Mouse (Mus musculus): Measurements from ENCODE around the gene Pla2g6. TPM values are rescaled to one million over a fixed set of nuclear protein-coding genes. Genes with fewer than 3 reads are reported as not detected.

The Pla2g6 gene
- polyA plus RNA-seq, 2 experiments from 2014 or later = 10.3 to 12.3 TPM

DNA sequence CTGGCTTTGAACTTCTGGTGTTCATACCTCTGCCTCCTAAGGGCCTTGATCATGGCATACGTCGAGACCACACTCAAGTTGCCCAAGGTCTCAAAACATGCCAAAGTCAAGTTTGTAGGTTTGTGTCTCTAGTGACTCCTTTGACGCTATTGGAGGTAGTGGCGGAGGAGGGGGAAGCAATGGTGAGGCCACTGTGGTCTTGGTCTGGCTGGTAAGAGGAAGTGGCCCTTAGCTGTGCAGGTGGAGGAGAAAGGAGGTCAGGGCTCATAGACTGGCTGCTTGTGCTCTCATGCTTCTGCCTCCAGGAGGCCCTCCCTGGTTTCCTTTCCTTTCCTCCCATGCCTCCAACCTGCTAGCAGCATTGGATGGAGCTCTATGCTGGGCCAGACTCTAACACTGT is 22.7 kb upstream of the Pla2g6 start:
- no peak for ATAC-seq

- no peak for ATAC-seq
Measured at GRCm38 (mm10) chr15:79348651-79349050, 20.5 kb upstream of the Pla2g6 start.

- ATAC-seq = peak; percentile 65
Measured at GRCm38 (mm10) chr15:79347845-79348506, 19.8 kb upstream of the Pla2g6 start.

DNA sequence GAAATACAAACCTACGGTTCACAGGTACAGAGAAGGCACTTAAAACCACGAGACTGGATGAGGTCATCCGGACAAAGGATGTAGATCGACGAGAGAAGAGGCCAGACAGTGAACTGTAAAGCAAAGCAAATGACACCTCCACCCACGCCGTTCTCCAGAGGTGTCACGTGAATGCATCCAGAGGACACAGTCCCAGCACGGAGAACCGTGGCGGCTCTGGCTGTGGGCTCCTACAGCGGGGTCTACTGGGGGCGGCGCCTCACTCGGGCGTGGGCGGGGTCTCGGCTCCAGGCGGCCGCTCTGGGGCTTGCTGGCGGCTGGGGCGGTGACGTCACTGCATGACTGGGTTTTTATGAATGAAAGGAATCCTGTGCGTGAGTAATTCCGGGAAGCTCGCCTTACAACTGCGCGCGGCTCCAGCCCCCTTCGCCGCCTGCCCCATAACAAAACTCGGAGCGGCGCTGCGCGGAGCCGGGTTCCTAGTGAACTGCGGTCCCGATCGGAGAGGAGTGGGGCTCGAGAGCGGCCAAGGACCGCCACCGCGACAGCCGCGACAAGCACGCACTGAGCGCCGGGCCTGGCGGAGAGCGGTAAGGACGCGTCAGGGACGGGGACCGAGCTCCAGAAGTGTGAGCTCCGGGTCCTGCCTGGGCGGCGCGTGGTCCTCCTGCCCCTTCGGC is 19.1 kb upstream of the Pla2g6 start:
- ATAC-seq = peak; percentile 75

- ATAC-seq = no peak
Measured at GRCm38 (mm10) chr15:79346051-79346793, 18.0 kb upstream of the Pla2g6 start, which contains the start of gene Maff. Maff (plus strand) TSS chr15:79346621.

GRCm38 (mm10) chr15:79344627-79345026 is 16.4 kb upstream of the Pla2g6 start:
- no peak for ATAC-seq

GRCm38 (mm10) chr15:79342641-79343337 is 14.6 kb upstream of the Pla2g6 start:
- ATAC-seq = no peak

GRCm38 (mm10) chr15:79338978-79339377 is 10.8 kb upstream of the Pla2g6 start:
- ATAC-seq = no peak

- ATAC-seq = no peak
Measured at GRCm38 (mm10) chr15:79335061-79335655, 7.0 kb upstream of the Pla2g6 start.

- no peak for ATAC-seq
Measured at GRCm38 (mm10) chr15:79333409-79333808, 5.2 kb upstream of the Pla2g6 start.

- ATAC-seq = no peak
Measured at GRCm38 (mm10) chr15:79330521-79330920, 2.3 kb upstream of the Pla2g6 start.

GRCm38 (mm10) chr15:79329979-79330363 is 1.8 kb upstream of the Pla2g6 start:
- no peak for ATAC-seq

GRCm38 (mm10) chr15:79329346-79329978 is 1.3 kb upstream of the Pla2g6 start:
- no peak for ATAC-seq

DNA sequence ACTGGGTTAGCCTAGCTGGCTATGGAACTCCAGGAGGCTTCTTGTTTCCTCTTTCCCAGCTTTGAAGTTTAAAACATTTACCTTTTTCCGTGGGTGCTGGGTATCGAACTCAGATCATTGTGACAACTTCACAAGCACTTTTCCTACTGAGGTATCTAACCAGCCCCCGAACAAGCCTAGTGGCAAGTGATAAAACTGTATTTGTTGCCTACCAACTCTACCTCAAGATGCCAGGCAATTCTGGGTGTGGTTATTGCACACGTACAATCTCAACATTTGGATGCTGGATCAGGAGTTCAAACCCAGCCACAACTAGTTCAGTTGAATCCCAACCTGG is 717 bp upstream of the Pla2g6 start:
- ATAC-seq = no peak

DNA sequence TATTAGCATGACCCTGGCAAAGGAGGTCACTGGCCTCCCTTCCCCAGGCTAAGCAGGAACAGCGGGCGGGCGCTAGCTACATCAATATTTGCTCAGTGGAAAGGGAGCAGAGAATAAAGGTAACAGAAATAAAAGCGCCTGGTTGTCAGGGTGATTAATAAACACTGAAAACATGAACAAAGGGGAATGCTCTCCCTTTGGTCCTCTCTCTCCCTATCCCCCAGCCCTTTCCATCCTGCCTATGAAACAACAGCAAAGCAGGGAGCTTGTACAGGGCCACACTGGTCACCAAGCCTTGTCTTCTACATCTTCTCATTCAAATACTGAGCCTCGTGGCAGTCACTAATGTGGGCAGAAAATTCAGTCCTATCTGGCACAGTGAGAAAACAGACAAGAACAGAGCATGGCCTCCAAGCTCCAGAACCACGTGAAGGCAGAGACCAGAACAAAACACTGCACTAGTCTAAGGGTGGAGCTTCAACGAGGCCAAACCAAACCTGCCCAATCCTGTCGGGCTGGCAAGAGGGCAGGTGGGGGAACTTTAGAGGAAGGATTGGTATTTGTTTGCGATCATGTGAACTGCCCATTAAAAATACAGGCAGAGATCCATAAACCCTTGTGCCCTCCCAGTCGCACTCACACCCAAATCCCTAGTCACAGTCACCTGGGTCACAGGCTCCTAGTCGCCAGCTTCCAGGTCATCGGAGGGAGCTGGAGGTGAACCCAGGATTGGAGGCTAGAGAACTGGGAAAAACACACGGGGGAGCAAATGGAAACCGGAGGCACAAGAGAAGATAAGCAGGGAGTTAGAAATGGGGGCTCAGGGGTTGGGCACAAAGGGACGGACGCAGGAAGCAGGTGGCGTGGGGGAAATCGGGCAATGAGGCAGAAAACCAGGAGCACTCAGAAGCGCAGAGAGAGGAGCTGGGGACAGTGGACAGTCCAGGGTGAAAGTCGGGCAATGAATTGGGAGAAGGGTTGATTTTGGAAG is 924 bp downstream of the Pla2g6 start:
- no peak for ATAC-seq

- ATAC-seq = no peak
Measured at GRCm38 (mm10) chr15:79326264-79326663, 1.9 kb downstream of the Pla2g6 start.

DNA sequence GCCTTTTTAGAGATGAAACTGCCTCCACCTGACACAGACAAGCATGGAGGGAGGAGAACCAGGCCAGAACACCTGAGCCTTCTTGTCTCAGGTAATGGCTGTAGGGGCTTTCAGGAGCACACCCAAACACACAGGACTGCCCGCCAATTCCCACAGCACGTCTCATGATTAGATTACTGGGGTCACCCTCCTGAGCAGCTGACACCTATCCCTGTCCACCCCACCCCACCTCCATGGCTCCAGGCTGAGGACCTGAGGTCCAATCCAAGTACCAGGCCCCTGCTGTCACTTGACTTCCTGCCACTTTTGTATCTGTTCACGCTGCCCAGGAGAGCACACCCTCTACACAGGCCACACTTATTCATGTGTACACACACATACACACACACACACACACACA is 2.4 kb downstream of the Pla2g6 start:
- no peak for ATAC-seq

- ATAC-seq = no peak
Measured at GRCm38 (mm10) chr15:79324373-79324772, 3.8 kb downstream of the Pla2g6 start.

- ATAC-seq = no peak
Measured at GRCm38 (mm10) chr15:79323791-79324155, 4.4 kb downstream of the Pla2g6 start.

DNA sequence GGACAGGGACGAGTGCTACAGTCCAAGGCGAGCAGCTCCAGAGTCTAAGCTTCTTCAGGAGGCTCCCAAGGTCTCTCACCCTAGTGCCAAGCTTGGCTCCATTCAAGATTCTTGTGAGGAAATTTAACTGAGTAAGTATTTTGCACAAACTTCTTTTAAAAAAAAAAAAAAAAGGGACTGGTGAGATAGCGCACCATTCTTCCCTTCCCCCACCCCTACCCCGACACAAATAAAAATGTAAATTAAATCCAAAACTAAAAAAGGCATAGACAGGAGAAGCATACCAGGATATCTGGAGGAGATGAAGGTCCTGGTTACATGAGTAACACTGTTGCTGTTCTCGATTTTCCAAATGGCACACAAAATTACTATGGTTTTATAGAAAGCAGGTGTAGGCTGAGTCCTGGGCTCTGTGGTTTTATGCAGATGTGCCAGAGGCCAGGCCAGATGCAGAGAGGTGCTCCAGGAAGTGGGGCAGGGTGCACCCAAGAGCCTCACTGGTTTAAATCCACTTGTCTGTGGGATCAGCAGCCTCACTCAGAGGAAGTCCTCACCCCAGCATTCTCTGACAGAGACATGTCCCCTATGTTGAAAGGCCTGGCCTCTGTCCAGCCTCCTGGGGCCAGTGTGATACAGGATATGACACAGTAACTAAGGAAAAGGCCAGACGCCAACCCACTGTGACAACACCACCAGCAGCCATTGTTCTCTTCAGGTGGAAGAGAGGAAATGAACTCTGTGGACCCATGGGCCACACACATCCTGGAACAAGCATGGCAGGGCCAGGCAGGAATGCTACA is 5.0 kb downstream of the Pla2g6 start:
- peak; percentile 54 for ATAC-seq

Measured in activated CD4-positive, CD25-positive, alpha-beta regulatory T cell, adult 4 months (primary cell).